In the genomic region with DNA sequence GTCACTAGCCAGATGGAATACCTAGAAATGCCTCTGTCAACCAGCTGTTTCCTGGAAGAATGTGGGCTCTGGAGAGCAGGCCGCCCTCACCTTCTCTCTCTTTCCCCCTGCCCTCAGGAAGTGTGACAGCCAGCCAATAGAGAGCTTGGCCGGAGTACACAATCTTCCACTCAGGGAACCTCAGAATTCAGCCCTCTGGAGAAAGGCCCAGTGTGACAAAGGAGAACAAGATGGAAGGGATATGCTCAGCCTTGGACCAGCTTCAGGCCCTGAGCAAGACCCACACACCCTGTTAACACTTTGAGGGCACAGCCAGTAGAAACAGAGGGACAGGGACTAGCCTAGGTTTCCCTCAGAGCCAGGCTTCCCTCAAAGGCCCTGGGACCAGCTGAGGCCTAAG, we compare ENCODE assay signal across 19 mouse cellular contexts.
DNase-seq lines count a peak whose midpoint lies in the region; TF ChIP-seq lines count a peak whose summit lies in the region.
"Had no signal": no experiment of that assay in that cellular context is flagged by ENCODE, and none has a peak within 500 bp of the region (broad histone marks: within the 10 kb centered on the region; RNA-seq: fewer than 3 reads in every experiment).

No protein-coding gene starts in this region.

- no peaks in the 10 kb centered on the region for H3K27me3 ChIP-seq in kidney, adult 2 months (replicated peaks; ENCODE audit: control insufficient read depth, insufficient read depth, low read length)
- H3K27me3 ChIP-seq: embryonic facial prominence, embryonic 13.5 days; liver, embryonic 13.5 days had no signal

- 69% methylated on average over 2 of the region's 2 CpGs for WGBS in kidney, adult 2 months

- no peak overlapping the region for H3K27ac ChIP-seq in kidney, adult 2 months (ENCODE audit: insufficient read depth, low read depth, low read length)
- H3K27ac ChIP-seq: embryonic facial prominence, embryonic 13.5 days; gastrocnemius, adult 2 months; heart, adult 2 months; hindbrain, embryonic 10.5 days; layer of hippocampus, adult 2 months; limb, embryonic 10.5 days; liver, embryonic 13.5 days had no signal

- no peaks in the 10 kb centered on the region for H3K36me3 ChIP-seq in kidney, adult 2 months (ENCODE audit: control insufficient read depth, insufficient read depth, low read length)
- H3K36me3 ChIP-seq: embryonic facial prominence, embryonic 13.5 days; hindbrain, embryonic 10.5 days; limb, embryonic 10.5 days; liver, embryonic 13.5 days had no signal

- intact Hi-C loops in left cerebral cortex, postnatal 4 days (cut with DNase I), result no loop called here

- TF ChIP-seq CTCF in kidney, adult 2 months (conservative IDR thresholded peaks at IDR 0.05; ENCODE audit: insufficient read depth, insufficient read length, low read depth, low read length), result no peak

- H3K4me3 ChIP-seq in kidney, adult 2 months (ENCODE audit: insufficient read depth, low read depth, low read length), result no peak overlapping the region
- H3K4me3 ChIP-seq: embryonic facial prominence, embryonic 13.5 days; gastrocnemius, adult 2 months; heart, adult 2 months; hindbrain, embryonic 10.5 days; layer of hippocampus, adult 2 months; limb, embryonic 10.5 days; liver, embryonic 13.5 days had no signal

- no peak for TF ChIP-seq POLR2A in kidney, adult 2 months (IDR thresholded peaks at IDR 0.05; ENCODE audit: low read depth, low read length)

- no peaks in the 10 kb centered on the region for H3K4me1 ChIP-seq in kidney, adult 2 months (ENCODE audit: control insufficient read depth, insufficient read depth, low read length)
- H3K4me1 ChIP-seq: embryonic facial prominence, embryonic 13.5 days; hindbrain, embryonic 10.5 days; limb, embryonic 10.5 days; liver, embryonic 13.5 days had no signal

- DNase-seq in adrenal gland, adult 2 months, result peak; percentile 22
- DNase-seq in adrenal gland, adult 18-20 months (ENCODE audit: low spot score in 2 of 2), result no peak
- DNase-seq in kidney, adult 2 months, result peak; percentile 2
- no peak for DNase-seq in kidney, postnatal 36 days
- peak; percentile 70 for DNase-seq in adipocyte (ENCODE audit: low spot score)
- DNase-seq in lung, postnatal 25 days (ENCODE audit: low spot score), result peak; percentile 16
- no peak for DNase-seq in right cerebral cortex, postnatal 14 days
- DNase-seq in left cerebral cortex, postnatal 4 days, result no peak
- DNase-seq: cerebellum, adult 9-11 months; gastrocnemius, adult 2 months; liver, embryonic 13.5 days; midbrain, embryonic 14.5 days; right cerebral cortex, postnatal 4 days; thymus, adult 18-20 months had no signal

Comparison
In these comparisons a context has a peak if more than half of its experiments do, and no peak if none do; other contexts are left out.
1. DNase-seq: peak in adrenal gland, adult 2 months (single experiment), kidney, adult 2 months (single experiment), adipocyte (single experiment) and lung, postnatal 25 days (single experiment); none in adrenal gland, adult 18-20 months (0 of 2), kidney, postnatal 36 days (0 of 2), right cerebral cortex, postnatal 14 days (single experiment) and left cerebral cortex, postnatal 4 days (single experiment).